Mouse (Mus musculus) neutrophil, adult 59 days (primary cell): ENCODE measurements around the gene Dkk2. TPM values are rescaled to one million over a fixed set of nuclear protein-coding genes. Genes with fewer than 3 reads are reported as not detected.

Source experiments
- total RNA-seq, 2 experiments: library from RNA; stranded (reverse); gene quantifications; 1 replicate in 1 of 2; 2 replicates in 1 of 2; pipeline ENCODE4 v1.2.4; 2023

The Dkk2 gene
- total RNA-seq = not detected

DNA sequence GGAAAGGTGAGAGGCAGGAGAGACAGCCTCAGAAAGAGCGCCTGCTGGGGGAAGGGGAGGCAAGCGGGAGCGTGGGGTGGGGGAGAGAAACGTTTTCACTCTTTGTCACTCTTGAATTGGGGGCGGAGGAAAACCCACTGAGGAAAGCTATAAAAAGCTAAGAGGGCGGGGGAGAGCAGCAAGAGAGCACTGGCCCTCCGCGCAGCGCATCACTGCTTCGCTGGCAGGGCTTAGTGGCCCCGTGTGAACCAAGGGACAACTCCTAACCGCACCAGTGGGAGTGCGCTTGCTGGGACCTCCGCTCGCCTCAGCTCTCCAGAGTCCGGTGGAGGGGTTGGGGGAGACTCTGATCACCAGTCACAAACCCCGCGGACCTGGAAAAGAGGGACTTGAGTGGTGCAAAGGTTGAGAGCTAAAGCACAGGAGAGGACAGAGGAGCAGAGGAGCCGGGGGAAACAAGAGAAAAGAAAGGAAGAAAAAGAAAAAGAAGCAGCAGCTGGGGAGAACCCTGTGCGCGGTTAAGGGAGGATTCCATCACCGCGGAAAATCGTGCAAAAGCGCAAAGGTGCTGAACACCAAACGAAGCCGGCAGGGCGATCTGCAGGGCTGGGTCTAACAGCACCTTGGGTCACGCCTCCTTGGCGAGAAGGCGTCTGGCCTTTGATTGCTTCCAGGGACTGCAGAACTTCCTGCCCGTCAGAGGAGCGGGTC is at the start of gene Dkk2:
TSS of gene Dkk2 (plus strand) at position 181 of the 711 bp plus-strand sequence.

